Mouse (Mus musculus) neural tube, embryonic 10.5 days (tissue): ENCODE data around the gene Togaram2.
"Not testable (repeated sequence)": the region's sequence is repeated elsewhere in the genome, so short reads cannot be mapped to it uniquely, and the experiment has no call there.

ENCODE experiments used
- DNase-seq: peaks from one replicate; pipeline ENCODE4 v3.0.0-alpha.2; 2017; ENCODE audit warnings: low spot score; ENCODE audit errors: extremely low spot score

Gene Togaram2

GRCm38 (mm10) chr17:71730655-71731054 is 57.6 kb downstream of the Togaram2 start:
- no peak for DNase-seq

DNA sequence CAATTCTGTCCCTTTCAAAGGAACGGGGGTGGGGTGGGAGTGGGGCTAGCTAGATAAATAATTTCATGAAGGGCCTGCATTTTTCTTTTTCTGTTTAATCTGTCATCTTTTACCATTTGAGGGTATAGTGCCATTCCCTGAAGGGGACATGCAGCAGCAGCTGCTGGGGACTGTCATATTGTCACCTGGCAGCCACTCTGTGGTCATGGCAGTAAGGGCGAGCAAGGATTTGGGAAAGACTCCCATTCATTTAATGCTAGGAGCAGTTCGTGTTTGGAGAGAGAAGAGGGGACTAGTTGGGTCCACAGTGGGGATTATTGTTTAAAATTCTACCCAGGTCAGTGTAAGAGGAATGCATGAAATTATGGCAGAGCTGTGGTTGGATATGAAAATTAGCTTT is 63.4 kb downstream of the Togaram2 start:
- no peak for DNase-seq

DNA sequence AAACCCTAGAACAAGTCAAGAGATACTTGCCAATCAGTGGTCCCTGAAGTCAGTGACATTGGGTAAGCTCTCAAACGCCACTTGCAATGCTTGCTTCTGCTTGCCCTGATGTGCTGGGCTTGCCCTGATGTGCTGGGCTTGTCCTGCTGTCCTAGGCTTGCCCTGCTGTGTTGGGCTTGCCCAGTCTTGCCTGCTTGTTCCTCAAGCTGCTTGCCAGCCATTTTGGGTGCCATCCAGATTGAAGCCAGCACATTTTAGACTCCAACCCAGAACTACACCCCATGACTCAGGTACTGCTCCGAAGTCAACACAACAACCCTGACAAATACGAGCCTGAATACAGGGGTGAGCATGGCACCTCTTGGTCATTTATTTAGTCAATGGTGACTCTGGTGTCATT is 69.1 kb downstream of the Togaram2 start:
- no peak for DNase-seq

DNA sequence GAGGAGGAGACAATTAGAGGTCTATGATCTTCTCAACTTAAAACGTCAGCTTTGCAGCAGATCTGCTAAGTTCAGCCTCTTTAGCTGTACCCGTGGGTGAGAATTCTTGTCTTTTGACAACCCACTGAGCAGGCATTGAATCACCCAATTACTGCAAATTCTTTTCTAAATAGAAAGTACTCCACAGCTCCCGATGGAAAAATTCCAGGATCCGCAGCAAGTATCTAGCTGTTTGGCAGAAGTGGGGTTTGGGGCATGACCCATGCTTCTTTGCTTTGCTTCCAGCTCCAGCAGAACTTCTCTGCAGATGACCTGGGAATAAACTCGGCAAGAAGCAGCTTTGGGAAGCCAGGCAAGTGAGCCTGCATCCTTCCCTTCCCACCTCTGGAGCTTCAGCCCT is 69.9 kb downstream of the Togaram2 start:
- DNase-seq = no peak

DNA sequence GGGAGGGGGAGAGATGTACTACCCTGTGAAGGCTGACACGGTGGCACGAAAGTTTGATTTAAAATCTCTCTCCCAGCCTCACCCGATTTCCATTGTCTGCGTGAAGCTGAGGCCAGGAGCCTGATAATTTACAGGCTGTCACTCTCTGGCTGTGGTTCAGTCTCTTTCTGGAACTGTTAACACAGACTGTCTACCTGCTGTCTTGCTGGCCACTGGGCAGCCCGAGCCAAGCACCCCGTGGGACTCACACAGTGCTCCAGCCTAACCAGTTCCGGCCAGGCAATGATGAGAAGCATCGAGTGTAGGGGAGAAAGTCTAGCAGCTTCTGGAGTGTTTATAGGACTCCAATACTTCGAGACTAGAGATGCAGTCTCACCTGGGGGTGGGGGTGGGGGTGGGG is 73.1 kb downstream of the Togaram2 start:
- DNase-seq = no peak

- no peak for DNase-seq
Observed at GRCm38 (mm10) chr17:71747561-71747960, 74.5 kb downstream of the Togaram2 start.

GRCm38 (mm10) chr17:71749616-71750168 is 76.6 kb downstream of the Togaram2 start:
- no peak for DNase-seq

DNA sequence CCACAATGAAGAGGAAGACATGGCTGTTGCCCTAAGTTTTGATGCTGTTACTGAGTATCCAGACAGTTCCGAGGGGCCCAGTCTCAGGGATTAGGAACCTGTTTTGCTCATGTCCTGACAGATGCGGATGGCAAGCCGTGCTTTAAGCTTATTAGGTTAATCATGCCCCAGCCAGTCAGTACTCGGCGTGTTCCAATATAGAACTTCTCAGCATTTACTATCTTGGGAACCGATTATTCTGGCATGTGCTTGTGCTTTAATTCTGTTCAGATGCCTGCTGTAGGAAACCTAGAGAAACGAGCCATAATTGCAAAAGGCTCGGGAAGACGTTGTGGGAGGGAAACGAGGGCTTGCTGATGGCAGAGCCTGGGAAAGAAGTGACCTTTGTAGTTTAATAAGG is 79.8 kb downstream of the Togaram2 start, which contains the start of gene Pcare:
Gene Pcare (minus strand): TSS at position 64 of the 400 bp plus-strand sequence.
- no peak for DNase-seq

DNA sequence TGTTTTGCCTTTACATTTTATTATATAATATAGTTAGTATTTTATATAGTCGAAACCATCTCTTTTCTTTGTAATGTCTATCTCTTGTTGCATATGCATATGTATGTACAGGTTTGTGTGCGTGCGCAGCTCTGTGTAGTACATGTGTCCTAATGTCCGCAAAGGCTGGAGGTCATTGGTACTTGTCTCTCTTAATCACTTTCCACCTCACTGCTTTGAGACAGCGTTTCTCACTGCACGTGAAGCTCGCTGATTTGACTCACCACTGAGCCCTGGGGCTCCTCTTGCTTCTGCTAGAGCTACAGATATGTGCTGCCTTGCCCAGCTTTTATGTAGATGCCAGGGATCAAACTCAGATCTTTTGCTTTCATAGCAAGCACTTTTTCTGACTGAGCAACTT is 87.5 kb downstream of the Togaram2 start:
- DNase-seq = no peak

DNA sequence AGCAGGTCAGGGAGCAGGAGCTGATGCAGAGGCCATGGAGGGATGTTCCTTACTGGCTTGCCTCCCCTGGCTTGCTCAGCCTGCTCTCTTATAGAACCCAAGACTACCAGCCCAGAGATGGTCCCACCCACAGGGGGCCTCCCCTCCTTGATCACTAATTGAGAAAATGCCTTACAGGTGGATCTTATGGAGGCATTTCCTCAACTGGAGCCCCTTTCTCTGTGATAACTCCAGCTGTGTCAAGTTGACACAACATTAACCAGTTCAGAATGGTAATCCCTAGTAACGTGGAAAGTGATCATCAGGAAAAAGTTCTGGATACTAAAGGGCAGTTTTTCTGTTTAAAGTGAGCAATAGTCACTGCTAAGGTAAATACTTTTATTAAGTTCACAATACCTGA is 95.1 kb downstream of the Togaram2 start, which contains the start of gene Clip4:
Gene Clip4 (plus strand): TSS at position 301 of the 400 bp plus-strand sequence.
- DNase-seq = not testable (repeated sequence)

DNA sequence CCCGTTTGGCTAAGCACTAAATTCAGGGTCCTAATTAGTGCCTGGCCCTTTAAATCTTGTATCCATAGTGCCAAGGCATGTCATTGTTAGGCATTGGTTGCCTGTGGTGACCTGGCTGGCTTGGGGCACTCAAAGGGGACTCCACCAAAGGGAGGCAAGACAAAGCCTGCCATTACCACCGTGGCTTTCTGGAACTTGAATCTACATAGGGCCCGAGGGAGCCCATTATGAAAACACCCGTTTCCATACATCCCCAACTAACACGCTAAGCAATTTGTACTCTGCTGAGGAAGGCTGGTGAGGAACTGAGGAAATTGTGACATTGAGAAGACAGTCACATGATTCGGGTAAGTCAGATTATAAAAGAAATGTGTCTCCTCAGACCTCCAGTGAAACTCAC is 96.5 kb downstream of the Togaram2 start:
- DNase-seq = no peak

DNA sequence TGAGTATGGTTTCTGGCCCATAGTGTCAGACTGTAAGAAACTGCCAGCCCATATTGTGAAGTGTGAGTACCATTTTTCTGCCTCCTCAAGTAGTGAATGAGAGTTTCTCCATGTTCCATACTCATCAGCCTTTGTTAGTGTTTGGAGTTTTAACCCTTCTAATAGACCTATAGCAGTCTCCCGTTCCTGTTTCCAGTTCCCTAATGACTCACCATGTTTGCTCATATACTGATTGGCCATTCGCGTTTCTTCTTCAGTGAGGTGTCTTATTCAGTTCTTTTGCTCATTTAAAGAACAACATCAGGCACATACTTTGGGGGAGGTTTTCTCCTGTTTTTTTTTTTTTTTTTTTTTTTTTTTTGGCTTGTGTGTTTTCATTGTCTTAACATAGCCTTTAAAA is 97.6 kb downstream of the Togaram2 start:
- DNase-seq = no peak

DNA sequence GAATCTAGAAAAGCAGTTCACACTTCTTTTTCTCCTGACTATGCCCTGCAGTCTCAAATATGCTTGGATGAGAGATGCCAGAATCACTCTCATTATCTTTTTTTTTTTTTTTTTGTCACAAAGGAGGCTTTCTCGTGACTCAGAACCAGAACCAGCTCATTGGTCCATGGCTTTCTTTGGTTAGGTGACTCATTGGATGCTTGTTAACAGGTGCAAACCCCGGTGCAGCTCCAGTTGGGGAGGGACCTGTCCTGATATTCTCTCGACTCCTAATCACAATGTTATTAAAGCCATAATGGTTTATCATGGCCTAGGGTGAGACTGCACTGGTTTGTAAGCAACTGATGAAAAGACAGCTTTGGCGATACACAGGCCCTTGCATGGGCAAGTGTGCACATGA is 101.1 kb downstream of the Togaram2 start:
- no peak for DNase-seq

DNA sequence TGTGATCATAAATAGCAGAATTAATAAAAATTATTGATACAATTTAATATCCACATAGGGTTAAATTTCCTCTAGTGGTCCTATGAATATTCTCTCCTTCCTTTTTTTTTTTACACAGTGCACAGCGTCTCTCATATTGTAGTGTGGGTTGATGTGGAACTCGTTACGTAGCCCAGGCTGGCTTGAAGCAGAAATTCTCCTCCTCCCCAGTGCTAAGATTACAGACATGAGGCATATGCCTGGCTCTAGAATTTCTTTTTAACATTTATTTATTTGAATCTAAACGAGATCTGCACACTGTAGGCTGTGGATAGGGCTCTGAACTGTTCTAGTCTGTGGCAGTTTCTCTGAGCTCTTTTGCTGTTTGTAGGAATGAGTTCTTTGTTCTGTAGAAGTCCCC is 102.2 kb downstream of the Togaram2 start:
- no peak for DNase-seq

GRCm38 (mm10) chr17:71778696-71779095 is 105.6 kb downstream of the Togaram2 start:
- DNase-seq = no peak
